Mouse (Mus musculus) testis, adult 2 months (tissue): ENCODE data around the gene Thsd7b.

ENCODE experiments used
- CTCF ChIP-seq: fragments of 200-500 bp; IDR thresholded peaks from 2 replicates; pipeline ENCODE4 v1.5.1; 2012; ENCODE audit warnings: low read depth, mild to moderate bottlenecking, inconsistent platforms, low read length, moderate library complexity; ENCODE audit not compliant: control insufficient read depth, insufficient read depth, insufficient replicate concordance
- POLR2A ChIP-seq: fragments of 200-500 bp; IDR thresholded peaks from 2 replicates; pipeline ENCODE4 v1.6.1; 2012; ENCODE audit warnings: low read depth, mild to moderate bottlenecking, inconsistent platforms, low read length, moderate library complexity; ENCODE audit not compliant: control insufficient read depth

GRCm38 (mm10) chr1:129304173-129304572, 31.1 kb downstream of the Thsd7b start:
- no peak for TF ChIP-seq POLR2A
- TF ChIP-seq CTCF = no peak
